Mouse (Mus musculus) C2C12 (cell line): ENCODE measurements around the gene Snx27. TPM values are rescaled to one million over a fixed set of nuclear protein-coding genes. Genes with fewer than 3 reads are reported as not detected.

Source experiments
- H3K27me3 ChIP-seq: one replicate; pipeline ENCODE4 v1.6.1; 2011; ENCODE audit not compliant: control insufficient read depth, insufficient read depth, insufficient read length
- H3K36me3 ChIP-seq: one replicate; pipeline ENCODE4 v1.6.1; 2011; ENCODE audit not compliant: control insufficient read depth, insufficient read depth
- H3K4me3 ChIP-seq: one replicate; pipeline ENCODE4 v1.5.1; 2011; ENCODE audit warnings: mild to moderate bottlenecking, control low read depth; ENCODE audit not compliant: poor library complexity, insufficient read depth, severe bottlenecking
- H3K79me2 ChIP-seq: one replicate; pipeline ENCODE4 v1.6.1; 2011; ENCODE audit not compliant: control insufficient read depth, insufficient read depth
- H3K79me3 ChIP-seq: one replicate; pipeline ENCODE4 v1.6.1; 2011; ENCODE audit warnings: low read depth, control low read depth
- H3ac ChIP-seq: one replicate; pipeline ENCODE3; 2011; ENCODE audit warnings: low read depth; ENCODE audit not compliant: control insufficient read depth, insufficient read length
- CEBPB ChIP-seq: IDR thresholded peaks from one replicate; pipeline ENCODE4 v1.6.1; 2011; ENCODE audit warnings: low read depth, mild to moderate bottlenecking, control low read depth, moderate library complexity
- CTCF ChIP-seq: IDR thresholded peaks from one replicate; pipeline ENCODE4 v1.5.1; 2011; ENCODE audit not compliant: control insufficient read depth, insufficient read depth, insufficient read length
- FOSL1 ChIP-seq: IDR thresholded peaks from one replicate; pipeline ENCODE4 v1.8.0; 2011; ENCODE audit warnings: mild to moderate bottlenecking, low read length; ENCODE audit not compliant: poor library complexity, insufficient read depth, severe bottlenecking
- MAX ChIP-seq: IDR thresholded peaks from one replicate; pipeline ENCODE4 v1.6.1; 2011; ENCODE audit warnings: mild to moderate bottlenecking, control low read depth
- MYOD1 ChIP-seq: IDR thresholded peaks from one replicate; pipeline ENCODE4 v1.6.1; 2011; ENCODE audit warnings: low read depth; ENCODE audit not compliant: control insufficient read depth, insufficient read length
- MYOG ChIP-seq: IDR thresholded peaks from one replicate; pipeline ENCODE4 v1.6.1; 2011; ENCODE audit not compliant: control insufficient read depth, insufficient read length; ENCODE audit errors: extremely low read depth
- USF1 ChIP-seq: IDR thresholded peaks from one replicate; pipeline ENCODE4 v1.6.1; 2011; ENCODE audit warnings: low read depth, mild to moderate bottlenecking, control low read depth, moderate library complexity
- polyA plus RNA-seq: library from polyadenylated mRNA; unstranded; fragments of >200 nt; fragmentation: generic; extraction: Trizol; gene quantifications from one replicate; pipeline ENCODE4 v1.2.1, GENCODE M21; 2012; ENCODE audit warnings: missing spikeins

Snx27 gene
- polyA plus RNA-seq, 1 experiment: 14.9 TPM

DNA sequence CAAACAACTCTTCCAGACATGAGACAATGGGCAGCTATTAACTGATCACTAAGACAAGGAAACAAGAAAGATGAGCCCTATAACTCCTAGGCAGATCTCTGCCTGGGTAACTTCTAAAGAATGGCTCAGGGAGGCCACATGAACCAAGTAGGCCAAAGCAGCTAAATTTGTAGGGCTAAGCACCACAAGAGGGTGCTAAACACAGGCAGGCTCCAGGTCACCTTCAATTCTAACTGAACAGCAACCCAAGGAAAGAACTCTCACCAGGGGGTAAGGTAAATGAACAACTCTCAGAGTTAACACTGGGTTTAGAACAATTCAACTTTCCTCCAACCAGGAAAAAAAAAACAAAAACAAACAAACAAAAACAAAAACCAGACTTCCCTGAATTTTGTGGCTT, 48.5 kb downstream of the Snx27 start:
- Histone ChIP-seq H3K4me3 (no peak overlapping the region), H3K79me2 (peaks cover 26% of the 10 kb centered on the region), H3K36me3 (peaks cover 25% of the 10 kb centered on the region), H3K79me3 (peaks cover 5% of the 10 kb centered on the region), H3ac (no peak overlapping the region), H3K27me3 (no peaks in the 10 kb centered on the region)
- TF ChIP-seq MYOG (no peak), USF1 (no peak), MYOD1 (no peak), FOSL1 (no peak), MAX (no peak), CTCF (no peak), CEBPB (no peak)

DNA sequence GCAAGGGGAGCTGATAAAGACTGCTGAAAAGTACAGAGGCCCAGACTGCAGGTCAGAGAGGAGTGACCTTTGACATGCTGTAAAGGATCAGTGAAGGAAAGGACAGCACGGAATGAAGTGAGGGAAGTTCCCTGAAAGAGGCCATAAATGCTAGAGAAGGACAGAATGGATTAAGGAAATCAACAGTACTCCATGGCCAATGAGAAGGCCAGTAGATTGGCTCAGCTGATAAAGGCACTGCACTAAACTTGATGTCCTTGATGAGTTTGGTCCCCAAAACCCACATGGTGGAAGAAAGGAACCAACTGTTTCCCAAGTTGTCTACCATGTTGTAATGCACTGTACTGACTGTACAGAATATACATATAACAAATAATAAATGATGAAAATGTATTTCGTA, 55.8 kb downstream of the Snx27 start:
- H3ac ChIP-seq: no peak overlapping the region
- no peaks in the 10 kb centered on the region for H3K27me3 ChIP-seq
- H3K4me3 ChIP-seq: no peak overlapping the region
- no peaks in the 10 kb centered on the region for H3K79me3 ChIP-seq
- H3K36me3 ChIP-seq: peaks cover 57% of the 10 kb centered on the region
- TF ChIP-seq MYOG (no peak), MYOD1 (no peak), CEBPB (no peak)
- H3K79me2 ChIP-seq: no peaks in the 10 kb centered on the region

DNA sequence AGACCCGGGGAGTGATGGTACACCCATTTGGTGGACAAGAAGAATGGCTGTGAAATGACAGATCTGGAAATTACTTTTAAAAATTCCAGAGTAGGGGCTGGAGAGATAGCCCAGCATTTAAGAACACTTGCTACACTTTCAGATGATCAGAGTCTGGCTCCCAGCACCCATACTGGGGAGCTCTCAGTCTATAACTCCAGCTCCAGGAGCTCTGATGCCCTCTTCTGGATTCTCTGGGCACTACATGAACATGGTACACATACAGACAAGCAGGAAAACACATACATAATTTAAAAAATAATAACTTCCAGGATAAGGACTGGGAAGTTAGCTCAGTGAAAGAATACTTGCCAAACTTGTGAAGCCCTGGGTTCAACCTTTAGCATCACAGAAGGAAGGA, 75.9 kb downstream of the Snx27 start:
- H3ac ChIP-seq: no peak overlapping the region
- H3K79me3 ChIP-seq: no peaks in the 10 kb centered on the region
- H3K27me3 ChIP-seq: no peaks in the 10 kb centered on the region
- TF ChIP-seq MYOD1 (no peak), FOSL1 (no peak), CTCF (no peak), MAX (no peak), MYOG (no peak), USF1 (no peak), CEBPB (no peak)
- no peaks in the 10 kb centered on the region for H3K79me2 ChIP-seq
- H3K4me3 ChIP-seq: no peak overlapping the region
- H3K36me3 ChIP-seq: peaks cover 42% of the 10 kb centered on the region

DNA sequence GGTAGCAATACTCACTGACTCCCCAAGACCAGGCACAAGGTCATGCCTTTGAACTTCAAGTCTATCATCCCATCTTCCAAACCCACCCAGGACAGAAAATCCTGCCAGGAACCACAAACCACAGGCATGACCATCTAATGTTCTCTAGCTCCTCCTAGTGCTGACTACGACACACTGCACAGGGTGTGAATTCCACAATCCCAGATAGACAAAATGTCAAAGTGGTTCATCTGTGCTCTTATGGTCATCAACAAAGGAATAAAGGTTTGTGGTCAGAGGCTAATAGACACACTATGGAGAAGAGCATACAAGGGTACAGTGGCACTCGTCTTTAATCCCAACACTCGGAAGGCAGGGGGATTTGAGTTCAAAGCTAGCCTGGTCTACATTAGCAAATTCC, 80.3 kb downstream of the Snx27 start:
- Histone ChIP-seq H3ac (no peak overlapping the region), H3K79me3 (no peaks in the 10 kb centered on the region), H3K4me3 (no peak overlapping the region), H3K79me2 (no peaks in the 10 kb centered on the region), H3K27me3 (no peaks in the 10 kb centered on the region), H3K36me3 (peaks cover 36% of the 10 kb centered on the region)
- TF ChIP-seq USF1: no peak
- TF ChIP-seq CTCF: peak; percentile 45

DNA sequence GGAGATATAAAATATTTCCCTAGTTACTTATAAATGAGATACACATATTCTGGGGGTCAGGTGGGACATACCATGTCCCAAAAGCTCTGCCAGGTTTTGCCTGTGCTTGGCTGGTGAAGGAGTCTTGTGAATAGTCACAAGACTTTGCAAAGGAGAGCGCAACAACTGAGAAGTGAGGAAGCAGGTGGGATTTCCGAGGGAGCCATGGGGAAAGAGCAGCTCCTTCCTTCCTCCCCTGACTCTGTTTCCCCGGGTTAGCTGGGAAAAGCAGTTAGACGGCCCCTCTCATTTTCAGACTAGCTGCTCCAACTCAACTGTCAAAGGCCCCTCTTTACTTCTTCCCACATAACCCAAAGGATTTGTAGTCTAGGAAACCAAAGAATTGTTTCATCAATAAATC, 85.4 kb downstream of the Snx27 start:
- H3ac ChIP-seq: no peak overlapping the region
- TF ChIP-seq CEBPB (no peak), MYOD1 (no peak), USF1 (no peak), FOSL1 (no peak), CTCF (no peak), MYOG (no peak), MAX (no peak)
- no peaks in the 10 kb centered on the region for H3K79me3 ChIP-seq
- H3K79me2 ChIP-seq: no peaks in the 10 kb centered on the region
- H3K4me3 ChIP-seq: no peak overlapping the region
- peaks cover 34% of the 10 kb centered on the region for H3K36me3 ChIP-seq
- H3K27me3 ChIP-seq: no peaks in the 10 kb centered on the region

DNA sequence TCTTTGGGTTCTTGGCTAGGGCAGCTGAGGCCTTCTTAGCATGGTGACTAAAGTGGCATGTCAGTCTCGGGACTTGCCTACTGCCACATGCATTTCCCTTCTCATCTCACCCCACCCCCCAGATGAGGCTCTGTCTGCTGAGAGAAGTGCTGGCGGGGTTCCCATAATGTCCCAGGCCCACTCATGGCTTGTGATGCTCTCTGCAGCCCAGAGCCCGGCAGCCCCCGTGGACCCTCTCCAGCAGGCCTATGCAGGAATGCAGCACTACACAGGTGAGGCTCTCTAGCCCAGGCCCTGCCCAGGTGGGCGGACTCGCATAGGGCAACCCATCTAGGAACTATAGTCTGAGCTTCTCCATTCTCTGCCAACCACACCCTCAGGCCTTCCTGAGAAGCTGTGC, 94.9 kb downstream of the Snx27 start:
- TF ChIP-seq USF1 (no peak), MAX (no peak), CEBPB (no peak), CTCF (no peak), FOSL1 (no peak), MYOD1 (no peak), MYOG (no peak)

More for the DNA sequence above, 94.9 kb downstream of the Snx27 start:
- no peaks in the 10 kb centered on the region for H3K27me3 ChIP-seq
- no peaks in the 10 kb centered on the region for H3K79me2 ChIP-seq
- no peak overlapping the region for H3ac ChIP-seq
- H3K36me3 ChIP-seq: no peaks in the 10 kb centered on the region
- H3K4me3 ChIP-seq: no peak overlapping the region
- H3K79me3 ChIP-seq: no peaks in the 10 kb centered on the region
